Mouse (Mus musculus): ENCODE measurements around the gene Galt. TPM values are rescaled to one million over a fixed set of nuclear protein-coding genes. Genes with fewer than 3 reads are reported as not detected.

Gene Galt
- polyA plus RNA-seq, 1 experiment from 2014 or later = 45.5 TPM

- H3K9ac ChIP-seq = peak overlapping the region; percentile 54
These were observed 13.9 kb upstream of the Galt start for GRCm38 (mm10) chr4:41741158-41741560.

GRCm38 (mm10) chr4:41744131-41744530, 10.9 kb upstream of the Galt start:
- Histone ChIP-seq H3K27me3 (no peaks in the 10 kb centered on the region), H3K36me3 (0 out of 2 replicates have a peak, but pooled peaks cover 4% of the 10 kb centered on the region), H3K4me3 (replicated peaks) (no peak overlapping the region), H3K9ac (no peak overlapping the region), H3K4me1 (peaks cover 15% of the 10 kb centered on the region), H3K4me2 (replicated peaks) (no peak overlapping the region), H3K27ac (replicated peaks) (no peak overlapping the region), H3K9me3 (replicated peaks) (0 out of 2 replicates have a peak, but pooled peaks cover 8% of the 10 kb centered on the region)
- ATAC-seq (ENCODE audit: insufficient number of reproducible peaks, low FRiP score, low TSS enrichment, low read depth) = no peak
- 64% methylated on average over 2 of the region's 2 CpGs for WGBS

More at GRCm38 (mm10) chr4:41741158-41741560, 13.9 kb upstream of the Galt start:
- 0 out of 2 replicates have a peak, but pooled peaks cover 4% of the 10 kb centered on the region for H3K9me3 ChIP-seq (replicated peaks)
- peaks cover 18% of the 10 kb centered on the region for H3K4me1 ChIP-seq
- H3K4me2 ChIP-seq (replicated peaks) = peak overlapping the region; percentile 88
- WGBS = under 1% methylated on average over 27 of the region's 27 CpGs
- H3K36me3 ChIP-seq = peaks cover 9% of the 10 kb centered on the region; the same call in 1 of the 2 replicates
- H3K27ac ChIP-seq (replicated peaks) = peak overlapping the region; percentile 89
- ATAC-seq (ENCODE audit: insufficient number of reproducible peaks, low FRiP score, low TSS enrichment, low read depth) = peak; percentile 96
- peak overlapping the region; percentile 74 for H3K4me3 ChIP-seq (replicated peaks)
- H3K27me3 ChIP-seq = no peaks in the 10 kb centered on the region

GRCm38 (mm10) chr4:41745021-41745420, 10.0 kb upstream of the Galt start:
- H3K9me3 ChIP-seq (replicated peaks) = 0 out of 2 replicates have a peak, but pooled peaks cover 8% of the 10 kb centered on the region
- no peaks in the 10 kb centered on the region for H3K36me3 ChIP-seq
- no peak overlapping the region for H3K27ac ChIP-seq (replicated peaks)
- no peak overlapping the region for H3K9ac ChIP-seq
- H3K27me3 ChIP-seq = no peaks in the 10 kb centered on the region
- H3K4me2 ChIP-seq (replicated peaks) = no peak overlapping the region
- WGBS = 61% methylated on average over 1 of the region's 1 CpGs
- peaks cover 8% of the 10 kb centered on the region for H3K4me1 ChIP-seq
- no peak for ATAC-seq (ENCODE audit: insufficient number of reproducible peaks, low FRiP score, low TSS enrichment, low read depth)
- H3K4me3 ChIP-seq (replicated peaks) = no peak overlapping the region

GRCm38 (mm10) chr4:41755338-41756305, 594 bp downstream of the Galt start, which contains the start of gene Sigmar1:
Gene Sigmar1, minus strand, starts transcription at chr4:41756157.
- Histone ChIP-seq H3K27me3 (no peaks in the 10 kb centered on the region), H3K4me3 (replicated peaks) (peak within 1 kb of the TSS; percentile 86), H3K27ac (replicated peaks) (peak within 1 kb of the TSS; percentile 91), H3K4me2 (replicated peaks) (peak within 1 kb of the TSS; percentile 91), H3K9me3 (replicated peaks) (no peaks in the 10 kb centered on the region), H3K36me3 (peaks cover 13% of the 10 kb centered on the region; the same call in 1 of the 2 replicates), H3K9ac (peak within 1 kb of the TSS; percentile 79), H3K4me1 (peaks cover 26% of the 10 kb centered on the region)
- under 1% methylated on average over 57 of the region's 57 CpGs for WGBS
- ATAC-seq (ENCODE audit: insufficient number of reproducible peaks, low FRiP score, low TSS enrichment, low read depth) = peak; percentile 66

- peaks cover 13% of the 10 kb centered on the region; the same call in 1 of the 2 replicates for H3K36me3 ChIP-seq
- H3K4me3 ChIP-seq (replicated peaks) = peak overlapping the region; percentile 86
- no peaks in the 10 kb centered on the region for H3K9me3 ChIP-seq (replicated peaks)
- WGBS = 71% methylated on average over 8 of the region's 8 CpGs
- H3K27ac ChIP-seq (replicated peaks) = no peak overlapping the region; the same call in 1 of the 2 replicates
- H3K9ac ChIP-seq = peak overlapping the region; percentile 22
- H3K4me1 ChIP-seq = peaks cover 34% of the 10 kb centered on the region
- H3K4me2 ChIP-seq (replicated peaks) = peak overlapping the region; percentile 91
- no peak for ATAC-seq (ENCODE audit: insufficient number of reproducible peaks, low FRiP score, low TSS enrichment, low read depth)
- H3K27me3 ChIP-seq = no peaks in the 10 kb centered on the region
These were observed 1.4 kb downstream of the Galt start for GRCm38 (mm10) chr4:41756440-41756839.

GRCm38 (mm10) chr4:41757321-41757720, 2.3 kb downstream of the Galt start:
- H3K4me3 ChIP-seq (replicated peaks) = no peak overlapping the region
- ATAC-seq (ENCODE audit: insufficient number of reproducible peaks, low FRiP score, low TSS enrichment, low read depth) = no peak
- H3K36me3 ChIP-seq = peaks cover 13% of the 10 kb centered on the region; the same call in 1 of the 2 replicates
- H3K4me2 ChIP-seq (replicated peaks) = no peak overlapping the region
- no peak overlapping the region for H3K27ac ChIP-seq (replicated peaks)
- no peak overlapping the region for H3K9ac ChIP-seq
- peaks cover 43% of the 10 kb centered on the region for H3K4me1 ChIP-seq
- no peaks in the 10 kb centered on the region for H3K9me3 ChIP-seq (replicated peaks)
- WGBS = 89% methylated on average over 13 of the region's 13 CpGs
- no peaks in the 10 kb centered on the region for H3K27me3 ChIP-seq

- H3K4me2 ChIP-seq (replicated peaks) = no peak overlapping the region
- H3K27ac ChIP-seq (replicated peaks) = no peak overlapping the region
- WGBS = 77% methylated on average over 11 of the region's 11 CpGs
- no peaks in the 10 kb centered on the region for H3K27me3 ChIP-seq
- H3K36me3 ChIP-seq = peaks cover 13% of the 10 kb centered on the region; the same call in 1 of the 2 replicates
- H3K9me3 ChIP-seq (replicated peaks) = no peaks in the 10 kb centered on the region
- ATAC-seq (ENCODE audit: insufficient number of reproducible peaks, low FRiP score, low TSS enrichment, low read depth) = no peak
- no peak overlapping the region for H3K9ac ChIP-seq
- peaks cover 49% of the 10 kb centered on the region for H3K4me1 ChIP-seq
- no peak overlapping the region for H3K4me3 ChIP-seq (replicated peaks)
These were observed 3.0 kb downstream of the Galt start for GRCm38 (mm10) chr4:41758021-41758420.

DNA sequence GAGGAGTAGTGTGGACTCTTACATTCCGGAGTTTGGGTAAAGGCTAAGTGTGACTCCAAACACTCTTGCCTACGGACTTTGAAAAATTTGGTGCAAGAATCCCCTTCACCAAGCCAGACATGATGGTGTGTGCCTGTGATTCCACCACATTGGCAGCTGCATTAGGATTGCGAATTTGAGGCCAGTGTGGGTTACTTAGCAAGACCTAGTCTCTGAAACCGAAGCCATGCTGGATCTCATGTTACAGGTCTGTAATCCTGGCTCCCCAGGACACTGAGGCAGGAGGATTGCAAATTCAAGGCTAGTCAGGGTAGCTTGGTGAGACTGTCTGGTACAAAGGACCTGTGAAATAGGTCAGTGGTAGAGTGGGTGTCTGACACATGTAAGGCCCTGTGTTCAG, 3.7 kb downstream of the Galt start:
- Histone ChIP-seq H3K27me3 (no peaks in the 10 kb centered on the region), H3K4me2 (replicated peaks) (no peak overlapping the region), H3K4me3 (replicated peaks) (no peak overlapping the region), H3K4me1 (peaks cover 50% of the 10 kb centered on the region), H3K27ac (replicated peaks) (no peak overlapping the region), H3K36me3 (peaks cover 13% of the 10 kb centered on the region; the same call in 1 of the 2 replicates), H3K9me3 (replicated peaks) (no peaks in the 10 kb centered on the region), H3K9ac (no peak overlapping the region)
- ATAC-seq (ENCODE audit: insufficient number of reproducible peaks, low FRiP score, low TSS enrichment, low read depth) = no peak
- WGBS = 85% methylated on average over 4 of the region's 4 CpGs

- Histone ChIP-seq H3K4me3 (replicated peaks) (no peak overlapping the region), H3K9ac (no peak overlapping the region), H3K4me2 (replicated peaks) (no peak overlapping the region), H3K4me1 (peaks cover 53% of the 10 kb centered on the region), H3K27me3 (no peaks in the 10 kb centered on the region), H3K9me3 (replicated peaks) (no peaks in the 10 kb centered on the region), H3K36me3 (peaks cover 13% of the 10 kb centered on the region; the same call in 1 of the 2 replicates), H3K27ac (replicated peaks) (peak overlapping the region; percentile 95; the same call in 1 of the 2 replicates)
- WGBS = 74% methylated on average over 9 of the region's 9 CpGs
- ATAC-seq (ENCODE audit: insufficient number of reproducible peaks, low FRiP score, low TSS enrichment, low read depth) = no peak
These were observed 4.2 kb downstream of the Galt start for GRCm38 (mm10) chr4:41759206-41759605.

GRCm38 (mm10) chr4:41759656-41760287, 4.7 kb downstream of the Galt start:
- peak overlapping the region; percentile 95 for H3K27ac ChIP-seq (replicated peaks)
- H3K9ac ChIP-seq = peak overlapping the region; percentile 21; the same call in 1 of the 2 replicates
- H3K36me3 ChIP-seq = peaks cover 13% of the 10 kb centered on the region; the same call in 1 of the 2 replicates
- peak overlapping the region; percentile 59 for H3K4me3 ChIP-seq (replicated peaks)
- ATAC-seq (ENCODE audit: insufficient number of reproducible peaks, low FRiP score, low TSS enrichment, low read depth) = no peak
- peak overlapping the region; percentile 66 for H3K4me2 ChIP-seq (replicated peaks)
- H3K9me3 ChIP-seq (replicated peaks) = no peaks in the 10 kb centered on the region
- peaks cover 50% of the 10 kb centered on the region for H3K4me1 ChIP-seq
- 24% methylated on average over 6 of the region's 6 CpGs for WGBS
- no peaks in the 10 kb centered on the region for H3K27me3 ChIP-seq

- peak overlapping the region; percentile 59 for H3K4me3 ChIP-seq (replicated peaks)
- peaks cover 46% of the 10 kb centered on the region for H3K4me1 ChIP-seq
- WGBS = 1% methylated on average over 15 of the region's 15 CpGs
- peak; percentile 87 for ATAC-seq (ENCODE audit: insufficient number of reproducible peaks, low FRiP score, low TSS enrichment, low read depth)
- peaks cover 13% of the 10 kb centered on the region; the same call in 1 of the 2 replicates for H3K36me3 ChIP-seq
- H3K9me3 ChIP-seq (replicated peaks) = no peaks in the 10 kb centered on the region
- H3K27ac ChIP-seq (replicated peaks) = peak overlapping the region; percentile 95
- peak overlapping the region; percentile 66 for H3K4me2 ChIP-seq (replicated peaks)
- peak overlapping the region; percentile 50 for H3K9ac ChIP-seq
- H3K27me3 ChIP-seq = no peaks in the 10 kb centered on the region
These were observed 5.3 kb downstream of the Galt start for GRCm38 (mm10) chr4:41760288-41760721.

Data from embryonic facial prominence, embryonic 15.5 days (tissue).